Mouse (Mus musculus) hindbrain, embryonic 11.5 days (tissue): ENCODE measurements around the gene Olfr1472. TPM values are rescaled to one million over a fixed set of nuclear protein-coding genes. Genes with fewer than 3 reads are reported as not detected.
"Not testable (repeated sequence)": the region's sequence is repeated elsewhere in the genome, so short reads cannot be mapped to it uniquely, and the experiment has no call there.

ENCODE experiments used
- ATAC-seq: fragments of 200-750 bp; cut with Nextera tagmentation; 2 replicates; pipeline ENCODE4 v1.8.0; 2017; ENCODE audit warnings: mild to moderate bottlenecking, moderate TSS enrichment, moderate library complexity; ENCODE audit not compliant: low FRiP score
- DNase-seq: peaks from one replicate; pipeline ENCODE4 v3.0.0-alpha.2; 2015; ENCODE audit warnings: low spot score
- H3K27ac ChIP-seq: fragments of 300-500 bp; sonication (generic); 2 replicates; pipeline ENCODE4 v1.5.1; 2014; ENCODE audit warnings: mild to moderate bottlenecking, low read depth, low read length
- H3K27me3 ChIP-seq: fragments of 300-500 bp; sonication (generic); 2 replicates; pipeline ENCODE4 v1.6.1; 2014; ENCODE audit warnings: mild to moderate bottlenecking, low read length, moderate library complexity, mixed read lengths; ENCODE audit not compliant: control insufficient read depth, insufficient read depth
- H3K36me3 ChIP-seq: fragments of 300-500 bp; sonication (generic); 2 replicates; pipeline ENCODE4 v1.6.1; 2014; ENCODE audit warnings: mild to moderate bottlenecking, low read length, moderate library complexity, mixed read lengths; ENCODE audit not compliant: control insufficient read depth, insufficient read depth
- H3K4me1 ChIP-seq: fragments of 300-500 bp; sonication (generic); replicated peaks from 2 replicates; pipeline ENCODE4 v1.6.1; 2014; ENCODE audit warnings: low read length, mixed read lengths; ENCODE audit not compliant: control insufficient read depth, insufficient read depth
- H3K4me2 ChIP-seq: fragments of 300-500 bp; sonication (generic); replicated peaks from 2 replicates; pipeline ENCODE4 v1.6.1; 2014; ENCODE audit warnings: mild to moderate bottlenecking, low read depth, low read length
- H3K4me3 ChIP-seq: fragments of 300-500 bp; sonication (generic); 2 replicates; pipeline ENCODE4 v1.5.1; 2014; ENCODE audit warnings: low read depth, low read length
- H3K9ac ChIP-seq: fragments of 300-500 bp; sonication (generic); 2 replicates; pipeline ENCODE4 v1.6.1; 2014; ENCODE audit warnings: low read depth, low read length
- H3K9me3 ChIP-seq: fragments of 300-500 bp; sonication (generic); 2 replicates; pipeline ENCODE4 v1.6.1; 2016; ENCODE audit warnings: low read length; ENCODE audit not compliant: control insufficient read depth
- WGBS: fragments of 180-500 bp; shearing (Covaris S2); extraction: QIAGEN DNeasy Blood & Tissue Kit; methylation state at CpG from one replicate; pipeline ENCODE4 v1.1.7; 2014; 5-methylcytosine and 5-hydroxymethylcytosine counted together
- polyA plus RNA-seq: library from polyadenylated mRNA; unstranded; fragments of >200 nt; fragmentation: Nextera tagmentation; extraction: Ambion mirVana; gene quantifications from 2 replicates; pipeline ENCODE4 v1.2.1, GENCODE M21; 2014

Gene Olfr1472
- not detected in 2 replicates for polyA plus RNA-seq

DNA sequence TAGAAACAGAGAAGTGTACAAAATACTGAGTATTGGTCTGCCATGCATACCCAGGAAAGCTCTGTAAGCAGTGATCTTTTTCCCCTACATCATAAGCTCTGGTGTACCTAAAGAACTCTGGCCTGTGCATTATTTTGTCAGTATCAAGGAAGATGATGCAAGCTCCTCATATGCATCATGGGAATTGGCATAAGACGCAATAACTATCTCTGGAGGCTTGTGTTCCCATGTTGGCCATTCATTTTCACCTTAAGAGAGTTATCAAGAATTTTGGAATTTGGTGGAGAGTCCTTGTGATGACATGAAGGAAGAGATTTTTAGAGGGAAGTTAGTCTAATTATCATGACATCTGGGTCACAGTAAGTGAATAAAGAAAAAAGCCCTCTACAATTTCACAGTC, at the start of gene Olfr1472:
Olfr1472 (minus strand) TSS at position 101 of the 400 bp plus-strand sequence.
- no peaks in the 10 kb centered on the region for H3K4me1 ChIP-seq
- H3K9me3 ChIP-seq: no peaks in the 10 kb centered on the region
- ATAC-seq (no peak), DNase-seq (no peak)
- no peaks in the 10 kb centered on the region for H3K36me3 ChIP-seq
- no peak within 1 kb of the TSS for H3K4me2 ChIP-seq
- 82% methylated on average over 1 of the region's 1 CpGs for WGBS
- H3K27ac ChIP-seq: no peak within 1 kb of the TSS
- H3K27me3 ChIP-seq: no peaks in the 10 kb centered on the region
- no peak within 1 kb of the TSS for H3K9ac ChIP-seq
- no peak within 1 kb of the TSS for H3K4me3 ChIP-seq

GRCm38 (mm10) chr19:13500246-13500645, 44.4 kb upstream of the Olfr1472 start, which contains the start of gene Olfr1477:
Gene Olfr1477 (plus strand): TSS chr19:13500546.
- H3K27ac ChIP-seq: no peak within 1 kb of the TSS
- WGBS: 82% methylated on average over 3 of the region's 3 CpGs

DNA sequence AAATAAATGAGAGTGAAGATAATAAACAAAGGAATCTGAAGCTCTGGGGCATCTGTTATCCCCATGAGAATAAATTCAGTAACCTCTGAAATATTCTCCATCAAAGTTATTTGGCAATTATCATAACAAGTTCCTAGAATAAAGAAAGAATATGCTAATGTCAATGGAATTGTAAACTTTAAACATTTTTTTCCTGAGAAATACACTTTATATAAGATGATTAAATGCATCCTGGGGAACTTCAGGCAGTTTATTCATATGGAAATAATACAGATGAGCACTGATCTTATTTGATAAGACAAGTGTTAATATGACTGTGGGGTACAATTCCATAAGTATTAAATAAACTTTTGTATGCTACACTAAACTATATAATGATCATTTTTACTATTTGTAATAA, 24.2 kb upstream of the Olfr1472 start, which contains the start of gene Olfr1475:
Olfr1475 (minus strand) TSS at position 101 of the 400 bp plus-strand sequence.
- DNase-seq (no peak), ATAC-seq (no peak)
- no peak within 1 kb of the TSS for H3K4me2 ChIP-seq
- H3K9ac ChIP-seq: no peak within 1 kb of the TSS
- no peaks in the 10 kb centered on the region for H3K36me3 ChIP-seq
- no peak within 1 kb of the TSS for H3K27ac ChIP-seq
- H3K27me3 ChIP-seq: no peaks in the 10 kb centered on the region
- H3K4me3 ChIP-seq: no peak within 1 kb of the TSS
- H3K9me3 ChIP-seq: no peaks in the 10 kb centered on the region
- no peaks in the 10 kb centered on the region for H3K4me1 ChIP-seq

More at GRCm38 (mm10) chr19:13500246-13500645, 44.4 kb upstream of the Olfr1472 start, which contains the start of gene Olfr1477:
- Histone ChIP-seq H3K9me3 (0 out of 2 replicates have a peak, but pooled peaks cover 2% of the 10 kb centered on the region), H3K36me3 (no peaks in the 10 kb centered on the region), H3K4me1 (no peaks in the 10 kb centered on the region), H3K4me2 (no peak within 1 kb of the TSS), H3K9ac (no peak within 1 kb of the TSS), H3K4me3 (no peak within 1 kb of the TSS), H3K27me3 (no peaks in the 10 kb centered on the region)
- no peak for ATAC-seq
- no peak for DNase-seq

DNA sequence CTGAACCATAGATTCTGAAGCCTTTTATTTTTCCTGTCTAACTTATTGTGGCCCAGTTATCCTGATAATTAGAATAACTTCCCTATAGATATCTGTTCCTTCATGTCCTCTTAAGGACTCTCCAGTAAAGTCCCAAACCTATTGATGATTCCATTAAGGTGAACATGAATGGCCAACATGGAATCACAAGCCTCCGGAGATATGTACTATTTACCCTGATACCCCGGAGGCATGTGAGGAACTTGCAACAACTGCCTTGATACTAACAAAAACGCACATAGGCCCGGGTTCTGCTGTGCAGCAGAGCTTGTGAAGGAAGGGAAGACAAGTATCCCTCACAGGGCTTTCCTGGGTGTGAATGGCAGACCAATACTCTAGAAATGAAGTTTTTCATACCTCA, 13.4 kb upstream of the Olfr1472 start, which contains the start of gene Olfr1474:
Olfr1474 (plus strand) TSS at position 301 of the 400 bp plus-strand sequence.
- WGBS: 83% methylated on average over 4 of the region's 4 CpGs
- H3K9ac ChIP-seq, H3K27me3 ChIP-seq, H3K4me3 ChIP-seq, DNase-seq, ATAC-seq, H3K27ac ChIP-seq, H3K36me3 ChIP-seq, H3K4me2 ChIP-seq, H3K4me1 ChIP-seq, H3K9me3 ChIP-seq: not testable (repeated sequence)

DNA sequence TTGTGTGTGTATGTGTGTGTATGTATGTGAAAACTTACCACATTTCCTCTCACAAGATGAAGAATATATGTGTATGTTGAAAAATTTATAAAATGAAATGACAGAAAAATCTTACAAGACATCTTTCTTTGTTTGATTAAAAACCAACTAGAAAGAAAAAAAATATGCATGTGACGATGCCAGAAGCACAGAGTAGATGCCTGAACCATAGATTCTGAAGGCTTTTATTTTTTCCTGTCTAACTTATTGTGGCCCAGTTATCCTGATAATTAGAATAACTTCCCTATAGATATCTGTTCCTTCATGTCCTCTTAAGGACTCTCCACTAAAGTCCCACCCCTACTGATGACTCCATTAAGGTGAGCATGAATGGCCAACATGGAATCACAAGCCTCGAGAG, 12.8 kb downstream of the Olfr1472 start, which contains the start of gene Olfr1471:
Olfr1471 (plus strand) TSS at position 301 of the 400 bp plus-strand sequence.
- not testable (repeated sequence) for H3K27me3 ChIP-seq, H3K4me2 ChIP-seq, H3K36me3 ChIP-seq, H3K4me3 ChIP-seq, DNase-seq, ATAC-seq, H3K9ac ChIP-seq, H3K27ac ChIP-seq, H3K4me1 ChIP-seq, H3K9me3 ChIP-seq
- 74% methylated on average over 2 of the region's 2 CpGs for WGBS

DNA sequence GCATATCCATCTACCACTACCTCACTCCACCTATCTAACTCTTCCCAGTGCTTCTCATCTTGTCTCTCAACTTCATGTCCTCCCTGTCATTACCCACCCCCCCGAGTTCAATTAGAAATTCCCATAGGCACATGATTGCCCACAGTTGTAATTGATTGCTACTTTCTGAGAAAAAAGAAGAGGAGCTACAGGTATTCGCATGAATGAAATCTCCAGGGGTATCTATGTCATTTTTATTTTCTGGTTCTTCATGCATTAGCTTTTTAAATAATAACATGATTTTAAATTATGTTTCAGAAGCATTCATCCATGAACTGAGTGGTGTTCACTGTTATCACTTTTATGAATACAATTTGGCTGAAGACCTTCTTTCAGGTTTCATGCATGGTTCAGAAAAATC, 48.3 kb downstream of the Olfr1472 start, which contains the start of gene Olfr1469:
Olfr1469 (plus strand) TSS at position 301 of the 400 bp plus-strand sequence.
- no peaks in the 10 kb centered on the region for H3K36me3 ChIP-seq
- H3K4me1 ChIP-seq: no peaks in the 10 kb centered on the region
- ATAC-seq (no peak), DNase-seq (no peak)
- H3K4me2 ChIP-seq: no peak within 1 kb of the TSS
- H3K27me3 ChIP-seq: no peaks in the 10 kb centered on the region
- no peak within 1 kb of the TSS for H3K27ac ChIP-seq
- 80% methylated on average over 2 of the region's 2 CpGs for WGBS
- no peak within 1 kb of the TSS for H3K4me3 ChIP-seq
- no peaks in the 10 kb centered on the region for H3K9me3 ChIP-seq
- no peak within 1 kb of the TSS for H3K9ac ChIP-seq

Other genes starting within 250 kb of the Olfr1472 start
- gene Olfr1463, start 224.8 kb downstream of the Olfr1472 start, polyA plus RNA-seq: not detected in 2 replicates
- gene Olfr1465, start 140.5 kb downstream of the Olfr1472 start, polyA plus RNA-seq: not detected in 2 replicates
- not detected in 2 replicates for gene Olfr1466, start 117.2 kb downstream of the Olfr1472 start, polyA plus RNA-seq
- not detected in 2 replicates for gene Olfr1467, start 93.8 kb downstream of the Olfr1472 start, polyA plus RNA-seq
- gene Olfr1469, start 48.2 kb downstream of the Olfr1472 start, polyA plus RNA-seq: not detected in 2 replicates
- gene Olfr1471, start 12.7 kb downstream of the Olfr1472 start, polyA plus RNA-seq: not detected in 2 replicates
- gene Olfr1474, start 13.5 kb upstream of the Olfr1472 start, polyA plus RNA-seq: not detected in 2 replicates
- gene Olfr1475, start 24.1 kb upstream of the Olfr1472 start, polyA plus RNA-seq: not detected in 2 replicates
- not detected in 2 replicates for gene Olfr1477, start 44.5 kb upstream of the Olfr1472 start, polyA plus RNA-seq
- not detected in 2 replicates for gene Olfr1480, start 71.8 kb upstream of the Olfr1472 start, polyA plus RNA-seq
- not detected in 2 replicates for gene Olfr1484, start 127.4 kb upstream of the Olfr1472 start, polyA plus RNA-seq
- gene Olfr1487, start 161.3 kb upstream of the Olfr1472 start, polyA plus RNA-seq: not detected in 2 replicates
- not detected in 2 replicates for gene Olfr1489, start 175.5 kb upstream of the Olfr1472 start, polyA plus RNA-seq
- gene Olfr1490, start 195.0 kb upstream of the Olfr1472 start, polyA plus RNA-seq: not detected in 2 replicates
- not detected in 2 replicates for gene Olfr1491, start 241.2 kb upstream of the Olfr1472 start, polyA plus RNA-seq